In the genomic region with DNA sequence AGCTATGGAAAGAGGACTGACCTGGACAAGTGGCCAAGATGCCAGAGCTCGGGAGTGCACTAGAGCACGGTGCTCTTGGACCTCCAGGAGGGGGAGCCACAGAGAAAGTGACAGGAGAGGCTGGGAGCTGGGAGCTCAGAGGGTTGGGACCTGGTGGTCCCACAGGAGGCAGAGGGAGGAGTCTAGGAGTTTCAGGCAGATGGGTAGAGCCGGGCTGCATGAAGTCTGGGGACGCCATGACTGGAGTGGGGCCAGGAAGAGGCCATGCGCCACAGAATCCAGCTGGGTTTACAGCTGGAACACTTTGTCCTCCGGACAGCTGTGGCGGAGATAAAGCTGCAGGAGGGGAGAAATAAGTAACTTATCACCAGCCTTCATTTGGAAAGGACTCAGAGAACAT, we compare ENCODE assay signal across 9 mouse cellular contexts. TPM values are rescaled to one million over a fixed set of nuclear protein-coding genes. Genes with fewer than 3 reads are reported as not detected.
DNase-seq lines count a peak whose midpoint lies in the region; ATAC-seq lines count a peak whose summit lies in the region.
"Had no signal": no experiment of that assay in that cellular context is flagged by ENCODE, and none has a peak within 500 bp of the region (broad histone marks: within the 10 kb centered on the region; RNA-seq: fewer than 3 reads in every experiment).

No protein-coding gene starts in this region.

- H3K9ac ChIP-seq in neural tube, embryonic 11.5 days (ENCODE audit: low read length): no peak overlapping the region
- no peak overlapping the region for H3K9ac ChIP-seq in kidney, embryonic 15.5 days
- H3K9ac ChIP-seq in stomach, embryonic 15.5 days: no peak overlapping the region

- H3K9me3 ChIP-seq in neural tube, embryonic 11.5 days (ENCODE audit: control insufficient read depth, low read length): no peaks in the 10 kb centered on the region
- no peaks in the 10 kb centered on the region for H3K9me3 ChIP-seq in kidney, embryonic 15.5 days (replicated peaks)
- no peaks in the 10 kb centered on the region for H3K9me3 ChIP-seq in stomach, embryonic 15.5 days

- peaks cover 14% of the 10 kb centered on the region for H3K4me1 ChIP-seq in neural tube, embryonic 11.5 days (ENCODE audit: control insufficient read depth, insufficient read depth, low read length)
- peaks cover 58% of the 10 kb centered on the region for H3K4me1 ChIP-seq in kidney, embryonic 15.5 days
- peaks cover 21% of the 10 kb centered on the region for H3K4me1 ChIP-seq in stomach, embryonic 15.5 days

- peaks cover 5% of the 10 kb centered on the region; the same call in 1 of the 2 replicates for H3K27me3 ChIP-seq in neural tube, embryonic 11.5 days (ENCODE audit: control insufficient read depth, insufficient read depth, low read length)
- H3K27me3 ChIP-seq in kidney, embryonic 15.5 days: peaks cover 20% of the 10 kb centered on the region; the same call in 1 of the 2 replicates
- H3K27me3 ChIP-seq in stomach, embryonic 15.5 days (replicated peaks): 0 out of 2 replicates have a peak, but pooled peaks cover 3% of the 10 kb centered on the region

- no peaks in the 10 kb centered on the region for H3K36me3 ChIP-seq in neural tube, embryonic 11.5 days (ENCODE audit: control insufficient read depth, insufficient read depth, low read length)
- no peaks in the 10 kb centered on the region for H3K36me3 ChIP-seq in kidney, embryonic 15.5 days
- H3K36me3 ChIP-seq in stomach, embryonic 15.5 days: no peaks in the 10 kb centered on the region

- H3K4me3 ChIP-seq in neural tube, embryonic 11.5 days (ENCODE audit: low read depth, low read length): no peak overlapping the region
- H3K4me3 ChIP-seq in kidney, embryonic 15.5 days (replicated peaks): no peak overlapping the region
- H3K4me3 ChIP-seq in stomach, embryonic 15.5 days (replicated peaks): no peak overlapping the region

- no peak overlapping the region for H3K27ac ChIP-seq in neural tube, embryonic 11.5 days (ENCODE audit: low read depth, low read length)
- H3K27ac ChIP-seq in kidney, embryonic 15.5 days: no peak overlapping the region
- H3K27ac ChIP-seq in stomach, embryonic 15.5 days: no peak overlapping the region

- 14% methylated on average over 7 of the region's 7 CpGs for WGBS in neural tube, embryonic 11.5 days
- WGBS in kidney, embryonic 15.5 days: 20% methylated on average over 7 of the region's 7 CpGs
- 23% methylated on average over 7 of the region's 7 CpGs for WGBS in stomach, embryonic 15.5 days

- no peak overlapping the region for H3K4me2 ChIP-seq in neural tube, embryonic 11.5 days (ENCODE audit: low read depth)
- H3K4me2 ChIP-seq in kidney, embryonic 15.5 days: no peak overlapping the region
- no peak overlapping the region for H3K4me2 ChIP-seq in stomach, embryonic 15.5 days

- peak; percentile 31 to 59 for DNase-seq in adrenal gland, adult (ENCODE audit: inconsistent age in 2 of 2, low spot score in 1 of 2)
- no peak for DNase-seq in adrenal gland, adult 2 months
- DNase-seq in neural tube, embryonic 11.5 days (ENCODE audit: low spot score): peak; percentile 37
- no peak for DNase-seq in neural tube, embryonic 10.5 days (ENCODE audit: extremely low spot score, low spot score)
- no peak for DNase-seq in frontal cortex, postnatal 10 days (ENCODE audit: low spot score in 2 of 2)

- ATAC-seq in neural tube, embryonic 11.5 days (ENCODE audit: insufficient read depth, low FRiP score, low TSS enrichment): no peak
- peak; percentile 69 for ATAC-seq in kidney, embryonic 15.5 days (replicated peaks; ENCODE audit: low FRiP score)
- ATAC-seq in stomach, embryonic 15.5 days (ENCODE audit: insufficient read depth, low FRiP score, low read depth): peak; percentile 70; the same call in 1 of the 2 replicates
- ATAC-seq in frontal cortex, adult (ENCODE audit: low TSS enrichment): no peak

RNA-seq across cellular contexts. Expression of a gene that starts 25.9 kb away (rescaled TPM):
- under 1 TPM; 0.12 to 0.17 TPM for total RNA-seq in adrenal gland, adult 2 months (2021)
- 0.02 and 0.11 TPM in 2 replicates for polyA plus RNA-seq in adrenal gland, adult 2 months (2012; rRNA removed)
- polyA plus RNA-seq in neural tube, embryonic 11.5 days (2014; fragmentation: Nextera tagmentation; extraction: Ambion mirVana): 0.45 and 0.46 TPM in 2 replicates
- 2.6 and 3.4 TPM in 2 replicates for polyA plus RNA-seq in kidney, embryonic 15.5 days (2015; fragmentation: Nextera tagmentation; extraction: Ambion mirVana)
- polyA plus RNA-seq in stomach, embryonic 15.5 days (2015; fragmentation: Nextera tagmentation; extraction: Ambion mirVana): 0.12 and 0.15 TPM in 2 replicates
- polyA plus RNA-seq: intestine, embryonic 14.5 days had no signal

RNA-seq across cellular contexts. Expression of a gene that starts 26.5 kb away (rescaled TPM):
- 1 to 10 TPM; 3.4 to 4.8 TPM for total RNA-seq in adrenal gland, adult 2 months (2021)
- 11.6 and 12.8 TPM in 2 replicates for polyA plus RNA-seq in adrenal gland, adult 2 months (2012; rRNA removed)
- 0.31 and 0.37 TPM in 2 replicates for polyA plus RNA-seq in neural tube, embryonic 11.5 days (2014; fragmentation: Nextera tagmentation; extraction: Ambion mirVana)
- polyA plus RNA-seq in kidney, embryonic 15.5 days (2015; fragmentation: Nextera tagmentation; extraction: Ambion mirVana): 1.1 and 1.3 TPM in 2 replicates
- 0.63 and 0.66 TPM in 2 replicates for polyA plus RNA-seq in stomach, embryonic 15.5 days (2015; fragmentation: Nextera tagmentation; extraction: Ambion mirVana)

RNA-seq across cellular contexts. Expression of a gene that starts 33.5 kb away (rescaled TPM):
- total RNA-seq in adrenal gland, adult 2 months (2021): not detected
- not detected in 2 replicates for polyA plus RNA-seq in adrenal gland, adult 2 months (2012; rRNA removed)
- polyA plus RNA-seq in neural tube, embryonic 11.5 days (2014; fragmentation: Nextera tagmentation; extraction: Ambion mirVana): not detected in 2 replicates
- polyA plus RNA-seq in kidney, embryonic 15.5 days (2015; fragmentation: Nextera tagmentation; extraction: Ambion mirVana): not detected in 2 replicates
- polyA plus RNA-seq in stomach, embryonic 15.5 days (2015; fragmentation: Nextera tagmentation; extraction: Ambion mirVana): 1.0 TPM in 1 of 2 replicates, not detected in the other
- polyA plus RNA-seq: intestine, embryonic 14.5 days had no signal

RNA-seq across cellular contexts. Expression of a gene that starts 36.1 kb away (rescaled TPM):
- total RNA-seq in adrenal gland, adult 2 months (2021): 100 to 1,000 TPM; 747 TPM
- polyA plus RNA-seq in adrenal gland, adult 2 months (2012; rRNA removed): 554 and 568 TPM in 2 replicates
- polyA plus RNA-seq in neural tube, embryonic 11.5 days (2014; fragmentation: Nextera tagmentation; extraction: Ambion mirVana): 525 and 556 TPM in 2 replicates
- 599 and 609 TPM in 2 replicates for polyA plus RNA-seq in kidney, embryonic 15.5 days (2015; fragmentation: Nextera tagmentation; extraction: Ambion mirVana)
- 542 and 594 TPM in 2 replicates for polyA plus RNA-seq in stomach, embryonic 15.5 days (2015; fragmentation: Nextera tagmentation; extraction: Ambion mirVana)

RNA-seq across cellular contexts. Expression of a gene that starts 43.5 kb away (rescaled TPM):
- total RNA-seq in adrenal gland, adult 2 months (2021): 10 to 100 TPM; 21.2 to 25.7 TPM
- polyA plus RNA-seq in adrenal gland, adult 2 months (2012; rRNA removed): 7.3 and 10.6 TPM in 2 replicates
- polyA plus RNA-seq in neural tube, embryonic 11.5 days (2014; fragmentation: Nextera tagmentation; extraction: Ambion mirVana): 29.0 and 29.3 TPM in 2 replicates
- polyA plus RNA-seq in kidney, embryonic 15.5 days (2015; fragmentation: Nextera tagmentation; extraction: Ambion mirVana): 32.4 and 32.5 TPM in 2 replicates
- polyA plus RNA-seq in stomach, embryonic 15.5 days (2015; fragmentation: Nextera tagmentation; extraction: Ambion mirVana): 27.0 and 27.2 TPM in 2 replicates

Comparison
In these comparisons a context has a peak if more than half of its experiments do, and no peak if none do; other contexts are left out.
1. DNase-seq: peak in adrenal gland, adult (2 of 2) and neural tube, embryonic 11.5 days (single experiment); none in adrenal gland, adult 2 months (single experiment), neural tube, embryonic 10.5 days (single experiment) and frontal cortex, postnatal 10 days (0 of 2).
2. ATAC-seq: peak in kidney, embryonic 15.5 days (single experiment) and stomach, embryonic 15.5 days (single experiment); none in neural tube, embryonic 11.5 days (single experiment) and frontal cortex, adult (single experiment).